Mouse (Mus musculus) embryonic stem cell, embryonic (primary cell): ENCODE measurements around the gene Mcat.

Experiments used
- CTCF ChIA-PET, 4 experiments: fragments of 300-600 bp in 2 of 4; fragments of 350-600 bp in 2 of 4; sonication (Branson Sonifier 250); formaldehyde crosslinking; loops; one replicate each; lab custom pipeline; 2022; ENCODE audit warnings: inconsistent platforms in 2 of 4; lab: Charles Lee
- POLR2A ChIA-PET, 4 experiments: fragments of 300-600 bp in 2 of 4; fragments of 350-600 bp in 2 of 4; sonication (Branson Sonifier 250); formaldehyde crosslinking; loops; one replicate each; lab custom pipeline; 2022; ENCODE audit warnings: antibody characterized with exemption in 4 of 4, inconsistent platforms in 1 of 4; lab: Charles Lee

Gene Mcat

GRCm38 (mm10) chr15:83563327-83563856 lies at the start of gene Mcat, which contains the start of gene Tspo:
TSS of gene Mcat (minus strand) at chr15:83563787.
TSS of gene Tspo (plus strand) at chr15:83563592.
- ChIA-PET CTCF (interaction anchor here in 2 of 4 experiments (1.3 to 1.4 kb wide), 4 partner anchors 8 to 197 kb away, joined by 3 to 6 read pairs (median 4); no protein-coding TSS in a partner anchor), POLR2A (interaction anchor here (1.1 to 3.4 kb wide), 9 partner anchors 8 to 53 kb away, joined by 3 to 16 read pairs (median 5); no protein-coding TSS in a partner anchor)

- ChIA-PET CTCF (interaction anchor here (0.5 to 2.2 kb wide), 43 partner anchors 8 to 1073 kb away, joined by 3 to 20 read pairs (median 3); no protein-coding TSS in a partner anchor), POLR2A (interaction anchor here in 3 of 4 experiments (0.5 to 1.9 kb wide), 10 partner anchors 10 to 1310 kb away, joined by 3 to 6 read pairs (median 3); partner anchors contain the start of genes Poldip3 (in 1 of the 3) and Ttll12 (in 1 of the 3))
Measured at GRCm38 (mm10) chr15:83607115-83607802, 43.7 kb upstream of the Mcat start.

- CTCF ChIA-PET = interaction anchor here (0.5 to 2.2 kb wide), 26 partner anchors 8 to 1074 kb away, joined by 3 to 20 read pairs (median 4); no protein-coding TSS in a partner anchor
- POLR2A ChIA-PET = interaction anchor here in 2 of 4 experiments (1.0 to 1.9 kb wide), 5 partner anchors 9 to 51 kb away, joined by 3 to 5 read pairs (median 3); partner anchors contain the start of gene Ttll12 (in 1 of the 2)
Measured at GRCm38 (mm10) chr15:83606700-83607099, 43.1 kb upstream of the Mcat start.

- ChIA-PET POLR2A (interaction anchor here in 1 of 4 experiments (1.9 kb wide), 1 partner anchor 11 kb away, joined by 5 read pairs; the partner anchor contains the start of gene Ttll12), CTCF (interaction anchor here in 1 of 4 experiments (1.5 kb wide), 1 partner anchor 32 kb away, joined by 5 read pairs; no protein-coding TSS in a partner anchor)
Measured at GRCm38 (mm10) chr15:83606216-83606615, 42.6 kb upstream of the Mcat start.

- ChIA-PET CTCF (no interaction called here), POLR2A (no interaction called here)
Measured at GRCm38 (mm10) chr15:83603426-83603825, 39.8 kb upstream of the Mcat start.

GRCm38 (mm10) chr15:83603046-83603396 lies 39.4 kb upstream of the Mcat start:
- CTCF ChIA-PET = interaction anchor here in 1 of 4 experiments (0.7 to 1.1 kb wide), 2 partner anchors 9 to 250 kb away, joined by 3 read pairs; no protein-coding TSS in a partner anchor
- POLR2A ChIA-PET = no interaction called here

GRCm38 (mm10) chr15:83602372-83603045 lies 38.9 kb upstream of the Mcat start:
- POLR2A ChIA-PET = interaction anchor here in 1 of 4 experiments (0.5 to 0.6 kb wide), 2 partner anchors 29 to 219 kb away, joined by 3 to 4 read pairs; no protein-coding TSS in a partner anchor
- CTCF ChIA-PET = interaction anchor here in 1 of 4 experiments (0.7 to 1.1 kb wide), 2 partner anchors 8 to 251 kb away, joined by 3 read pairs; no protein-coding TSS in a partner anchor

GRCm38 (mm10) chr15:83601185-83601584 lies 37.6 kb upstream of the Mcat start:
- ChIA-PET POLR2A (interaction anchor here in 2 of 4 experiments (0.6 to 2.1 kb wide), 6 partner anchors 8 to 219 kb away, joined by 3 to 7 read pairs (median 3); no protein-coding TSS in a partner anchor), CTCF (no interaction called here)

GRCm38 (mm10) chr15:83596833-83597232 lies 33.2 kb upstream of the Mcat start:
- CTCF ChIA-PET = no interaction called here
- POLR2A ChIA-PET = interaction anchor here in 1 of 4 experiments (1.3 kb wide), 1 partner anchor 11 kb away, joined by 3 read pairs; no protein-coding TSS in a partner anchor

- ChIA-PET POLR2A (interaction anchor here in 3 of 4 experiments (1.0 to 2.5 kb wide), 8 partner anchors 10 to 446 kb away, joined by 3 to 8 read pairs (median 5); partner anchors contain the start of gene Poldip3 (in 3 of the 3)), CTCF (interaction anchor here in 1 of 4 experiments (1.3 kb wide), 1 partner anchor 12 kb away, joined by 5 read pairs; no protein-coding TSS in a partner anchor)
Measured at GRCm38 (mm10) chr15:83595364-83595711, 31.8 kb upstream of the Mcat start.

GRCm38 (mm10) chr15:83594513-83595363 lies 31.2 kb upstream of the Mcat start, which contains the start of gene Ttll12:
TSS of gene Ttll12 (minus strand) at chr15:83595157.
- ChIA-PET CTCF (interaction anchor here in 2 of 4 experiments (0.7 to 2.0 kb wide), 7 partner anchors 8 to 262 kb away, joined by 3 to 12 read pairs (median 4); no protein-coding TSS in a partner anchor), POLR2A (interaction anchor here (0.7 to 2.5 kb wide), 26 partner anchors 9 to 463 kb away, joined by 3 to 9 read pairs (median 4); partner anchors contain the start of genes Poldip3 (in 3 of the 4), Mcat (in 1 of the 4) and Tspo (in 1 of the 4))

GRCm38 (mm10) chr15:83593702-83594512 lies 30.3 kb upstream of the Mcat start:
- POLR2A ChIA-PET = interaction anchor here (0.7 to 2.5 kb wide), 27 partner anchors 8 to 464 kb away, joined by 3 to 9 read pairs (median 4); partner anchors contain the start of genes Poldip3 (in 2 of the 4), Mcat (in 1 of the 4) and Tspo (in 1 of the 4)

GRCm38 (mm10) chr15:83593189-83593585 lies 29.6 kb upstream of the Mcat start:
- CTCF ChIA-PET = interaction anchor here in 2 of 4 experiments (0.8 to 2.0 kb wide), 4 partner anchors 10 to 24 kb away, joined by 3 to 12 read pairs (median 8); no protein-coding TSS in a partner anchor
- POLR2A ChIA-PET = interaction anchor here in 3 of 4 experiments (0.6 to 2.4 kb wide), 13 partner anchors 7 to 1346 kb away, joined by 3 to 8 read pairs (median 4); no protein-coding TSS in a partner anchor

More at GRCm38 (mm10) chr15:83593702-83594512, 30.3 kb upstream of the Mcat start:
- CTCF ChIA-PET = interaction anchor here in 2 of 4 experiments (0.7 to 2.0 kb wide), 7 partner anchors 8 to 263 kb away, joined by 3 to 12 read pairs (median 4); no protein-coding TSS in a partner anchor

- CTCF ChIA-PET = interaction anchor here in 3 of 4 experiments (0.7 to 2.0 kb wide), 6 partner anchors 9 to 1310 kb away, joined by 3 to 12 read pairs (median 4); no protein-coding TSS in a partner anchor
- POLR2A ChIA-PET = interaction anchor here in 3 of 4 experiments (0.6 to 2.4 kb wide), 9 partner anchors 9 to 1346 kb away, joined by 3 to 8 read pairs (median 4); no protein-coding TSS in a partner anchor
Measured at GRCm38 (mm10) chr15:83592260-83593188, 28.9 kb upstream of the Mcat start.
